Mouse (Mus musculus) monocyte, adult 5-6 weeks (primary cell): Measurements from ENCODE around the gene Pdp2. TPM values are rescaled to one million over a fixed set of nuclear protein-coding genes. Genes with fewer than 3 reads are reported as not detected.

ENCODE experiments used
- total RNA-seq: library from RNA; stranded (forward); fragments of 200-1000, 200-491, 200-594 nt; gene quantifications from 3 replicates; pipeline ENCODE4 v1.2.3, GENCODE M21; 2017

Pdp2 gene
- total RNA-seq, 1 experiment from 2014 or later, result 5.0 TPM

Other genes with a start within 250 kb of the Pdp2 start
- 0.19 to 0.97 TPM (median 0.64 TPM) in 3 replicates for gene Cmtm4, start 195.6 kb upstream of the Pdp2 start, total RNA-seq
- gene Dync1li2, start 148.4 kb upstream of the Pdp2 start, total RNA-seq, result 57.3 to 86.0 TPM (median 57.8 TPM) in 3 replicates
- 0.21 TPM in 1 of 3 replicates, not detected in the others for gene Terb1, start 81.5 kb upstream of the Pdp2 start, total RNA-seq
- 103 to 118 TPM (median 115 TPM) in 3 replicates for gene Nae1, start 56.8 kb upstream of the Pdp2 start, total RNA-seq
- gene Car7, start 56.8 kb upstream of the Pdp2 start, total RNA-seq, result 1.3 to 3.6 TPM (median 3.3 TPM) in 3 replicates
- gene Cdh16, start 32.9 kb downstream of the Pdp2 start, total RNA-seq, result not detected in 3 replicates
- gene Rrad, start 39.9 kb downstream of the Pdp2 start, total RNA-seq, result 12.6 to 19.0 TPM (median 14.8 TPM) in 3 replicates
- gene Ciao2b, start 50.5 kb downstream of the Pdp2 start, total RNA-seq, result 20.6 to 41.4 TPM (median 36.8 TPM) in 3 replicates
- not detected in 3 replicates for gene Ces2a, start 142.6 kb downstream of the Pdp2 start, total RNA-seq
- not detected in 3 replicates for gene Ces2b, start 240.1 kb downstream of the Pdp2 start, total RNA-seq